Mouse (Mus musculus) limb, embryonic 13.5 days (tissue): ENCODE data around the gene Ramp1. TPM values are rescaled to one million over a fixed set of nuclear protein-coding genes. Genes with fewer than 3 reads are reported as not detected.

Experiments used
- ATAC-seq: fragments of 200-750 bp; cut with Nextera tagmentation; 2 replicates; pipeline ENCODE4 v1.8.0; 2017; ENCODE audit warnings: low read depth, moderate number of reproducible peaks, moderate TSS enrichment; ENCODE audit not compliant: low FRiP score
- H3K27ac ChIP-seq: fragments of 300-500 bp; sonication (generic); 2 replicates; pipeline ENCODE4 v1.5.1; 2015; ENCODE audit warnings: inconsistent platforms, mild to moderate bottlenecking, moderate library complexity
- H3K27me3 ChIP-seq: fragments of 300-500 bp; sonication (generic); 2 replicates; pipeline ENCODE4 v1.6.1; 2015; ENCODE audit warnings: mild to moderate bottlenecking, inconsistent platforms
- H3K36me3 ChIP-seq: fragments of 300-500 bp; sonication (generic); 2 replicates; pipeline ENCODE4 v1.6.1; 2015; ENCODE audit warnings: inconsistent platforms, mild to moderate bottlenecking, moderate library complexity
- H3K4me1 ChIP-seq: fragments of 300-500 bp; sonication (generic); 2 replicates; pipeline ENCODE4 v1.6.1; 2015; ENCODE audit warnings: inconsistent platforms
- H3K4me2 ChIP-seq: fragments of 300-500 bp; sonication (generic); replicated peaks from 2 replicates; pipeline ENCODE4 v1.6.1; 2015; ENCODE audit warnings: inconsistent platforms, mild to moderate bottlenecking, moderate library complexity
- H3K4me3 ChIP-seq: fragments of 300-500 bp; sonication (generic); 2 replicates; pipeline ENCODE4 v1.5.1; 2015; ENCODE audit warnings: moderate library complexity, mild to moderate bottlenecking, inconsistent platforms
- H3K9ac ChIP-seq: fragments of 300-500 bp; sonication (generic); 2 replicates; pipeline ENCODE4 v1.6.1; 2015; ENCODE audit warnings: mild to moderate bottlenecking, inconsistent platforms
- H3K9me3 ChIP-seq: fragments of 300-500 bp; sonication (generic); 2 replicates; pipeline ENCODE4 v1.6.1; 2016; ENCODE audit warnings: inconsistent platforms
- WGBS: fragments of 180-500 bp; shearing (Covaris S2); methylation state at CpG from one replicate; pipeline ENCODE4 v1.1.7; 2015; 5-methylcytosine and 5-hydroxymethylcytosine counted together
- polyA plus RNA-seq: library from polyadenylated mRNA; unstranded; fragments of >200 nt; fragmentation: Nextera tagmentation; extraction: Ambion mirVana; gene quantifications from 2 replicates; pipeline ENCODE4 v1.2.1, GENCODE M21; 2015

The Ramp1 gene
- 2.7 and 3.1 TPM in 2 replicates for polyA plus RNA-seq

GRCm38 (mm10) chr1:91179533-91180173, at the start of gene Ramp1:
Gene Ramp1 (plus strand): TSS chr1:91179822.
- H3K4me3 ChIP-seq, result peak within 1 kb of the TSS; percentile 49
- H3K9me3 ChIP-seq, result no peaks in the 10 kb centered on the region
- H3K4me2 ChIP-seq, result peak within 1 kb of the TSS; percentile 90
- peak; percentile 44; the same call in 1 of the 2 replicates for ATAC-seq
- no peak within 1 kb of the TSS for H3K27ac ChIP-seq
- H3K9ac ChIP-seq, result peak within 1 kb of the TSS; percentile 66
- H3K4me1 ChIP-seq, result peaks cover 18% of the 10 kb centered on the region
- no peaks in the 10 kb centered on the region for H3K36me3 ChIP-seq
- 4% methylated on average over 35 of the region's 37 CpGs for WGBS
- H3K27me3 ChIP-seq, result peaks cover 35% of the 10 kb centered on the region

GRCm38 (mm10) chr1:91137036-91137435, 42.6 kb upstream of the Ramp1 start:
- Histone ChIP-seq H3K36me3 (no peaks in the 10 kb centered on the region), H3K4me3 (no peak overlapping the region), H3K9ac (no peak overlapping the region), H3K9me3 (no peaks in the 10 kb centered on the region), H3K27ac (no peak overlapping the region), H3K4me1 (no peaks in the 10 kb centered on the region), H3K4me2 (no peak overlapping the region), H3K27me3 (no peaks in the 10 kb centered on the region)
- WGBS, result 75% methylated on average over 2 of the region's 2 CpGs
- no peak for ATAC-seq

- Histone ChIP-seq H3K4me3 (no peak within 1 kb of the TSS), H3K9me3 (no peaks in the 10 kb centered on the region), H3K4me1 (no peaks in the 10 kb centered on the region), H3K27me3 (no peaks in the 10 kb centered on the region), H3K27ac (no peak within 1 kb of the TSS), H3K9ac (no peak within 1 kb of the TSS), H3K36me3 (no peaks in the 10 kb centered on the region), H3K4me2 (no peak within 1 kb of the TSS)
- WGBS, result 67% methylated on average over 20 of the region's 20 CpGs
- ATAC-seq, result no peak
Measured at GRCm38 (mm10) chr1:91144813-91145212, 34.8 kb upstream of the Ramp1 start, which contains the start of gene Rbm44. Gene Rbm44 (plus strand): TSS chr1:91145089.

- WGBS, result 78% methylated on average over 2 of the region's 2 CpGs
- Histone ChIP-seq H3K27me3 (no peaks in the 10 kb centered on the region), H3K36me3 (no peaks in the 10 kb centered on the region), H3K4me1 (no peaks in the 10 kb centered on the region), H3K27ac (no peak overlapping the region), H3K4me2 (no peak overlapping the region), H3K9ac (no peak overlapping the region), H3K9me3 (no peaks in the 10 kb centered on the region), H3K4me3 (no peak overlapping the region)
- ATAC-seq, result no peak
Measured at GRCm38 (mm10) chr1:91151509-91151908, 28.1 kb upstream of the Ramp1 start.

GRCm38 (mm10) chr1:91166798-91167197, 12.8 kb upstream of the Ramp1 start:
- no peaks in the 10 kb centered on the region for H3K4me1 ChIP-seq
- H3K27me3 ChIP-seq, result no peaks in the 10 kb centered on the region
- no peaks in the 10 kb centered on the region for H3K9me3 ChIP-seq
- ATAC-seq, result no peak
- WGBS, result 79% methylated on average over 6 of the region's 6 CpGs
- H3K4me2 ChIP-seq, result no peak overlapping the region
- H3K27ac ChIP-seq, result no peak overlapping the region
- no peak overlapping the region for H3K9ac ChIP-seq
- H3K4me3 ChIP-seq, result no peak overlapping the region
- H3K36me3 ChIP-seq, result no peaks in the 10 kb centered on the region

GRCm38 (mm10) chr1:91169157-91169556, 10.5 kb upstream of the Ramp1 start:
- H3K4me3 ChIP-seq, result no peak overlapping the region
- no peaks in the 10 kb centered on the region for H3K9me3 ChIP-seq
- H3K27me3 ChIP-seq, result no peaks in the 10 kb centered on the region
- no peak overlapping the region for H3K27ac ChIP-seq
- 93% methylated on average over 4 of the region's 4 CpGs for WGBS
- no peak overlapping the region for H3K4me2 ChIP-seq
- no peaks in the 10 kb centered on the region for H3K36me3 ChIP-seq
- no peak overlapping the region for H3K9ac ChIP-seq
- ATAC-seq, result no peak
- H3K4me1 ChIP-seq, result no peaks in the 10 kb centered on the region

GRCm38 (mm10) chr1:91174796-91175195, 4.8 kb upstream of the Ramp1 start:
- Histone ChIP-seq H3K4me1 (peaks cover 7% of the 10 kb centered on the region), H3K9me3 (no peaks in the 10 kb centered on the region), H3K9ac (no peak overlapping the region), H3K4me2 (no peak overlapping the region), H3K36me3 (no peaks in the 10 kb centered on the region), H3K4me3 (no peak overlapping the region), H3K27me3 (peaks cover 20% of the 10 kb centered on the region), H3K27ac (no peak overlapping the region)
- no peak for ATAC-seq
- 91% methylated on average over 5 of the region's 5 CpGs for WGBS

- Histone ChIP-seq H3K4me3 (no peak overlapping the region), H3K9ac (no peak overlapping the region), H3K4me1 (peaks cover 18% of the 10 kb centered on the region), H3K27ac (no peak overlapping the region), H3K36me3 (no peaks in the 10 kb centered on the region), H3K27me3 (peaks cover 32% of the 10 kb centered on the region), H3K4me2 (no peak overlapping the region), H3K9me3 (no peaks in the 10 kb centered on the region)
- WGBS, result 50% methylated on average over 3 of the region's 3 CpGs
- no peak for ATAC-seq
Measured at GRCm38 (mm10) chr1:91176026-91176425, 3.6 kb upstream of the Ramp1 start.

GRCm38 (mm10) chr1:91176871-91177270, 2.8 kb upstream of the Ramp1 start:
- Histone ChIP-seq H3K4me2 (no peak overlapping the region), H3K27me3 (peaks cover 35% of the 10 kb centered on the region), H3K9me3 (no peaks in the 10 kb centered on the region), H3K4me1 (peaks cover 18% of the 10 kb centered on the region), H3K9ac (no peak overlapping the region), H3K4me3 (no peak overlapping the region), H3K27ac (no peak overlapping the region), H3K36me3 (no peaks in the 10 kb centered on the region)
- WGBS, result 73% methylated on average over 4 of the region's 4 CpGs
- no peak for ATAC-seq

GRCm38 (mm10) chr1:91179086-91179485, 536 bp upstream of the Ramp1 start:
- Histone ChIP-seq H3K4me1 (peaks cover 18% of the 10 kb centered on the region), H3K27ac (no peak overlapping the region), H3K36me3 (no peaks in the 10 kb centered on the region), H3K9ac (no peak overlapping the region), H3K4me2 (peak overlapping the region; percentile 90; the same call in 1 of the 2 replicates), H3K4me3 (peak overlapping the region; percentile 49; the same call in 1 of the 2 replicates), H3K9me3 (no peaks in the 10 kb centered on the region), H3K27me3 (peaks cover 35% of the 10 kb centered on the region)
- 41% methylated on average over 5 of the region's 5 CpGs for WGBS
- ATAC-seq, result peak; percentile 28; the same call in 1 of the 2 replicates

- peak overlapping the region; percentile 90 for H3K4me2 ChIP-seq
- no peak for ATAC-seq
- H3K36me3 ChIP-seq, result no peaks in the 10 kb centered on the region
- H3K4me1 ChIP-seq, result peaks cover 18% of the 10 kb centered on the region
- no peaks in the 10 kb centered on the region for H3K9me3 ChIP-seq
- H3K27ac ChIP-seq, result no peak overlapping the region
- H3K27me3 ChIP-seq, result peaks cover 35% of the 10 kb centered on the region
- peak overlapping the region; percentile 49 for H3K4me3 ChIP-seq
- WGBS, result 13% methylated on average over 14 of the region's 14 CpGs
- peak overlapping the region; percentile 66 for H3K9ac ChIP-seq
Measured at GRCm38 (mm10) chr1:91180174-91180565, 548 bp downstream of the Ramp1 start.

GRCm38 (mm10) chr1:91180723-91181122, 1.1 kb downstream of the Ramp1 start:
- Histone ChIP-seq H3K27me3 (peaks cover 35% of the 10 kb centered on the region), H3K9me3 (no peaks in the 10 kb centered on the region), H3K4me3 (no peak overlapping the region), H3K4me1 (peaks cover 18% of the 10 kb centered on the region), H3K9ac (no peak overlapping the region), H3K36me3 (no peaks in the 10 kb centered on the region), H3K4me2 (0 out of 2 replicates have a peak overlapping the region, but pooled peaks have one; percentile 21), H3K27ac (no peak overlapping the region)
- WGBS, result 72% methylated on average over 6 of the region's 6 CpGs
- ATAC-seq, result no peak

- no peaks in the 10 kb centered on the region for H3K9me3 ChIP-seq
- peaks cover 18% of the 10 kb centered on the region for H3K4me1 ChIP-seq
- H3K4me2 ChIP-seq, result no peak overlapping the region
- peaks cover 35% of the 10 kb centered on the region for H3K27me3 ChIP-seq
- H3K36me3 ChIP-seq, result no peaks in the 10 kb centered on the region
- no peak overlapping the region for H3K27ac ChIP-seq
- no peak overlapping the region for H3K4me3 ChIP-seq
- ATAC-seq, result no peak
- H3K9ac ChIP-seq, result no peak overlapping the region
- 68% methylated on average over 5 of the region's 5 CpGs for WGBS
Measured at GRCm38 (mm10) chr1:91181261-91181660, 1.6 kb downstream of the Ramp1 start.
